Mouse (Mus musculus) CH12.LX (cell line): Measurements from ENCODE around the gene Rplp2. TPM values are rescaled to one million over a fixed set of nuclear protein-coding genes. Genes with fewer than 3 reads are reported as not detected.

Experiments
- DNase-seq: peaks from one replicate; pipeline ENCODE4 v3.0.0-alpha.2; 2013; ENCODE audit errors: extremely low read depth
- H3K27ac ChIP-seq: 2 replicates; pipeline ENCODE4 v1.5.1; 2012; ENCODE audit warnings: low read depth, mild to moderate bottlenecking, control low read depth, moderate library complexity; ENCODE audit not compliant: insufficient read depth
- H3K27me3 ChIP-seq: replicated peaks from 2 replicates; pipeline ENCODE3; 2012; ENCODE audit warnings: inconsistent platforms
- H3K36me3 ChIP-seq, 2 experiments: replicated peaks in 1 of 2; 2 replicates each; pipeline versions ENCODE3 to v1.6.1; 2012; ENCODE audit warnings: inconsistent platforms in 1 of 2, low read length in 1 of 2, mild to moderate bottlenecking in 1 of 2, mixed read lengths in 1 of 2, moderate library complexity in 1 of 2; ENCODE audit not compliant: control insufficient read depth in 1 of 2, insufficient read depth in 1 of 2
- H3K4me1 ChIP-seq, 2 experiments: 2 replicates each; pipeline ENCODE4 v1.6.1; 2012; ENCODE audit warnings: inconsistent platforms in 1 of 2, moderate library complexity in 1 of 2; ENCODE audit not compliant: insufficient read depth in 2 of 2, control insufficient read depth in 1 of 2
- H3K4me2 ChIP-seq: 2 replicates; pipeline ENCODE4 v1.6.1; 2012; ENCODE audit warnings: low read depth, mild to moderate bottlenecking, control low read depth; ENCODE audit not compliant: poor library complexity, insufficient read depth, severe bottlenecking
- H3K4me3 ChIP-seq, 3 experiments: fragments of 150-350 bp in 1 of 3; sonication (generic) in 1 of 3; replicated peaks in 1 of 3; 2 replicates each; pipeline versions ENCODE3 to v1.5.1; 2011 to 2012; ENCODE audit warnings: low read depth in 2 of 3, low read length in 2 of 3, mild to moderate bottlenecking in 2 of 3, moderate library complexity in 2 of 3, control low read depth in 1 of 3, improper control_type of control experiment in 1 of 3, inconsistent platforms in 1 of 3, mixed read lengths in 1 of 3; ENCODE audit not compliant: poor library complexity in 1 of 3
- H3K79me2 ChIP-seq: replicated peaks from 2 replicates; pipeline ENCODE4 v1.6.1; 2012; ENCODE audit warnings: mild to moderate bottlenecking, moderate library complexity; ENCODE audit not compliant: control insufficient read depth, poor library complexity, insufficient read depth, severe bottlenecking; ENCODE audit errors: extremely low read depth
- H3K9ac ChIP-seq: 2 replicates; pipeline ENCODE4 v1.6.1; 2012; ENCODE audit warnings: low read depth, mild to moderate bottlenecking, control low read depth, moderate library complexity; ENCODE audit not compliant: insufficient read depth
- H3K9me3 ChIP-seq: replicated peaks from 2 replicates; pipeline ENCODE3; 2012; ENCODE audit warnings: low read length, inconsistent platforms, mixed read lengths
- BHLHE40 ChIP-seq: IDR thresholded peaks from 2 replicates; pipeline ENCODE4 v1.6.1; 2011; ENCODE audit warnings: mild to moderate bottlenecking, low read depth, low read length, improper control_type of control experiment
- CTCF ChIP-seq, 2 experiments: IDR thresholded peaks in 1 of 2; conservative IDR thresholded peaks in 1 of 2; 2 replicates each; pipeline ENCODE4 v1.5.1; 2011 to 2012; ENCODE audit warnings: low read depth in 2 of 2, low read length in 2 of 2, improper control_type of control experiment in 1 of 2, inconsistent platforms in 1 of 2, mild to moderate bottlenecking in 1 of 2, moderate library complexity in 1 of 2
- E2F4 ChIP-seq: IDR thresholded peaks from 2 replicates; pipeline ENCODE4 v1.6.1; 2011; ENCODE audit warnings: low read depth, low read length, improper control_type of control experiment; ENCODE audit not compliant: insufficient replicate concordance
- HCFC1 ChIP-seq: IDR thresholded peaks from 2 replicates; pipeline ENCODE4 v1.6.1; 2012; ENCODE audit warnings: low read depth, mild to moderate bottlenecking, inconsistent platforms, low read length, improper control_type of control experiment
- IRF4 ChIP-seq: IDR thresholded peaks from 2 replicates; pipeline ENCODE4 v1.6.1; 2014; ENCODE audit warnings: low read depth, mild to moderate bottlenecking, inconsistent platforms, low read length, improper control_type of control experiment
- JUND ChIP-seq: conservative IDR thresholded peaks from 2 replicates; pipeline ENCODE4 v1.6.1; 2011; ENCODE audit warnings: low read depth, low read length, improper control_type of control experiment
- MAZ ChIP-seq: IDR thresholded peaks from 2 replicates; pipeline ENCODE4 v1.6.1; 2012; ENCODE audit warnings: low read depth, mild to moderate bottlenecking, inconsistent platforms, low read length, improper control_type of control experiment, moderate library complexity
- MXI1 ChIP-seq: IDR thresholded peaks from 2 replicates; pipeline ENCODE4 v1.6.1; 2011; ENCODE audit warnings: mild to moderate bottlenecking, low read depth, low read length, improper control_type of control experiment
- MYC ChIP-seq: IDR thresholded peaks from 2 replicates; pipeline ENCODE4 v1.6.1; 2011; ENCODE audit warnings: low read depth, mild to moderate bottlenecking, improper control_type of control experiment, low read length
- POLR2AphosphoS2 ChIP-seq: IDR thresholded peaks from 2 replicates; pipeline ENCODE4 v1.6.1; 2011; ENCODE audit warnings: low read depth, low read length, improper control_type of control experiment
- RAD21 ChIP-seq: IDR thresholded peaks from 2 replicates; pipeline ENCODE4 v1.6.1; 2011; ENCODE audit warnings: low read depth, mild to moderate bottlenecking, low read length, improper control_type of control experiment, moderate library complexity
- SIN3A ChIP-seq: IDR thresholded peaks from 2 replicates; pipeline ENCODE4 v1.6.1; 2012; ENCODE audit warnings: low read length, improper control_type of control experiment, inconsistent platforms
- UBTF ChIP-seq: IDR thresholded peaks from 2 replicates; pipeline ENCODE4 v1.6.1; 2012; ENCODE audit warnings: low read depth, mild to moderate bottlenecking, inconsistent platforms, low read length, improper control_type of control experiment, moderate library complexity
- ZMIZ1 ChIP-seq: IDR thresholded peaks from 2 replicates; pipeline ENCODE4 v1.6.1; 2012; ENCODE audit warnings: low read depth, mild to moderate bottlenecking, inconsistent platforms, low read length, improper control_type of control experiment
- dilution Hi-C: fragments of 300-500 bp; cut with MboI; formaldehyde crosslinking; loops from 2 replicates; pipeline ENCODE4 v1.14.3; 2020; ENCODE audit warnings: low sequenced_read_pairs; ENCODE audit not compliant: extremely low pct_unique_long_range_greater_than_20kb, extremely low pct_ligation_motif_present
- in situ Hi-C: fragments of 300-500 bp; cut with MboI; formaldehyde crosslinking; loops from 3 replicates; pipeline ENCODE4 v1.14.3; 2019; ENCODE audit warnings: low sequenced_read_pairs, low pct_ligation_motif_present, low pct_unique_long_range_greater_than_20kb, mixed read lengths
- polyA plus RNA-seq: library from polyadenylated mRNA; unstranded; fragments of >175 nt; gene quantifications from 2 replicates; pipeline ENCODE4 v1.2.1, GENCODE M21; 2012; ENCODE audit warnings: low read depth; ENCODE audit not compliant: insufficient read length
- total RNA-seq, 2 experiments: library from RNA; depleted of rRNA; stranded (reverse); fragments of 300-350 nt in 1 of 2; fragments of >200 nt in 1 of 2; gene quantifications; 2 replicates each; pipeline ENCODE4 v1.2.3; 2012 to 2014

Gene Rplp2
- total and polyA plus RNA-seq, 3 experiments = 791 to 3,416 (median 2,025) TPM

DNA sequence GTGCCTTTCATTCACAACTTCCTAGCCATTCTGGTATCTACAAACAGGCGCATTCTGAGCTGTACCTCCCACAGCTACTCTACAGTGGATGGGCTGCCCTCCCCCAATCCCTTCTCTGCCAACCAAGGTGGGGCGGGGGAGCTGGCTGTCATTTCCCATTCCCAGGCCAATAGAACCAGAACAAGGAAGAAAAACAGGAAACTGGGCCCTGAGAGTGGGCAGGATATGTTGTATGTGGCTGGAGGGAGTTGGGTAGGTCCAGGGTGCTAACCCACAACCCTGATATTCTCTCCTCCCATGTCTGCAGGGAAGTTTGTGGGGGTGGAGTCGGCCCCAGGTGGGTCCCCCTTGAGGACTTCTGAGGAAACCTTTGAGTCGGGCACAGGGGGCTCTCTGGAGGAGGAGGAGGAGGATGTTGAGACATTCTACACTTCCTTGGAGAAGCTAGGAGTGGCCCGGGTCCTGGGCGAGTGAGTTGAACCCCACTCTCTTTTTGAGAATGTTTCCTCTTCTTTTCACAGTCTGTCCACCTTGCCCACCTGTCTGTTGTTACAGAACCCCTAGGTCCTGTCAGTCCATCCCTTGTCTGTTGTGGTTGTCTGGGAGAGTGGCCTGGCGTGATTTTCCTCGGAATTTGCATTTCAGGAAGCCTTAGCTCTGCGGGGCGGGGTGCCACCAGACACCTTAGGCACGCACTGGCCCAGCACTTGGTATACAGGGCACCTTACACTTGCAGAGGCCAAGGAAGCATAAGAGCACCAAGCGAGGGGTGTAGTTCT, 16.8 kb downstream of the Rplp2 start:
- in situ Hi-C loops = no loop called here
- Histone ChIP-seq H3K9me3 (no peaks in the 10 kb centered on the region), H3K36me3 (peaks cover 9 to 22% of the 10 kb centered on the region in 2 experiments), H3K79me2 (no peaks in the 10 kb centered on the region), H3K27me3 (no peaks in the 10 kb centered on the region), H3K4me1 (peaks cover 12 to 37% of the 10 kb centered on the region in 2 experiments), H3K4me3 (no peak overlapping the region), H3K9ac (no peak overlapping the region), H3K27ac (no peak overlapping the region), H3K4me2 (no peak overlapping the region)
- no peak for DNase-seq
- TF ChIP-seq HCFC1 (no peak), RAD21 (no peak), UBTF (no peak)
- dilution Hi-C loops = no loop called here

DNA sequence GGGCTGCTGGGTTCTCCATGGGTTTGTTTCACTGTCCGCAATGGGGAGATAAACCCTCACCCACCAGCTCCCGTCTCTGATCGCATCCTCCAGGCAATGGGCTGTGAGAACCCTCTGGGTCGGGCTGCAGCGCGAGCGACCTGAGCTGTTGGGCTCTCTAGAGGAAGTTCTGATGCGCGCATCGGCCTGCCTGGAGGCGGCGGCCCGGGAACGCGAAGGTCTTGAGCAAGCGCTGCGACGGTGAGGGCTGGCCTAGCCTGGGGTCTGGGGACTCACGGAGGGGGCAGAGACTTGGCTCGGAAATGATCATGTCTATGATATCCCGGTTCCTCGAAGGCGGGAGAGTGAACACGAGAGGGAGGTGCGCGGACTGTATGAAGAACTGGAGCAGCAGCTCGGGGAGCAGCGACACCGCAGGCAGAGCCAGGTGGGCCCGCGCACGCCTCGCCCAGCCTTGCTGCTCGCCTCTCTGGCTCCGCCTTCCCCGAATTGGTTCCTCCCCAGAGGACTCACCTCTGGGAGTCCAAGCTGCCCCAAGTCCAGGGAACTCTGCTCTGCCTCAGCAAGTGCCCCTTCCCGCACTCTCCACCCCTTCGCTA, 17.5 kb downstream of the Rplp2 start:
- Histone ChIP-seq H3K36me3 (peaks cover 3 to 22% of the 10 kb centered on the region in 2 experiments), H3K9ac (no peak overlapping the region), H3K9me3 (no peaks in the 10 kb centered on the region), H3K4me1 (peaks cover 16 to 43% of the 10 kb centered on the region in 2 experiments), H3K79me2 (no peaks in the 10 kb centered on the region), H3K4me3 (no peak overlapping the region), H3K27me3 (no peaks in the 10 kb centered on the region), H3K27ac (no peak overlapping the region), H3K4me2 (no peak overlapping the region)
- TF ChIP-seq MYC (no peak), ZMIZ1 (no peak), SIN3A (no peak), UBTF (no peak), MXI1 (no peak), BHLHE40 (no peak), CTCF (conservative IDR thresholded peaks at IDR 0.05 in 1 of 2, IDR thresholded peaks at IDR 0.05 in 1 of 2; ENCODE audit: low read depth in 2 of 2, low read length in 2 of 2) (no peak), E2F4 (no peak), JUND (no peak), MAZ (no peak), IRF4 (no peak), POLR2AphosphoS2 (no peak)
- DNase-seq = no peak
- dilution Hi-C loops = no loop called here
- in situ Hi-C loops = no loop called here
